Mouse (Mus musculus) MEL (cell line): ENCODE data around the gene Ubc. TPM values are rescaled to one million over a fixed set of nuclear protein-coding genes. Genes with fewer than 3 reads are reported as not detected.

ENCODE experiments used
- DNase-seq: peaks from one replicate; pipeline ENCODE4 v3.0.0; 2011; ENCODE audit warnings: low read depth, low spot score
- H3K27ac ChIP-seq: 2 replicates; pipeline ENCODE4 v1.5.1; 2012; ENCODE audit warnings: low read depth, mild to moderate bottlenecking, control low read depth, low read length, moderate library complexity; ENCODE audit not compliant: control insufficient read depth
- H3K27me3 ChIP-seq, 2 experiments: fragments of 150-350 bp in 1 of 2; sonication (generic) in 1 of 2; 2 replicates each; pipeline ENCODE4 v1.6.1; 2012; ENCODE audit warnings: low read length in 2 of 2, mild to moderate bottlenecking in 2 of 2, improper control_type of control experiment in 1 of 2, moderate library complexity in 1 of 2; ENCODE audit not compliant: insufficient read depth in 2 of 2, control insufficient read depth in 1 of 2
- H3K36me3 ChIP-seq, 2 experiments: 2 replicates each; pipeline ENCODE4 v1.6.1; 2012 to 2014; ENCODE audit warnings: low read length in 2 of 2, improper control_type of control experiment in 1 of 2, inconsistent platforms in 1 of 2, mild to moderate bottlenecking in 1 of 2; ENCODE audit not compliant: insufficient read depth in 2 of 2, control insufficient read depth in 1 of 2
- H3K4me1 ChIP-seq, 2 experiments: fragments of 150-350 bp in 1 of 2; sonication (generic) in 1 of 2; 2 replicates each; pipeline ENCODE4 v1.6.1; 2012; ENCODE audit warnings: low read length in 2 of 2, improper control_type of control experiment in 1 of 2, mild to moderate bottlenecking in 1 of 2; ENCODE audit not compliant: insufficient read depth in 2 of 2, control insufficient read depth in 1 of 2
- H3K4me3 ChIP-seq, 2 experiments: fragments of 150-350 bp in 1 of 2; sonication (generic) in 1 of 2; 2 replicates each; pipeline ENCODE4 v1.5.1; 2012; ENCODE audit warnings: low read depth in 2 of 2, low read length in 2 of 2, mild to moderate bottlenecking in 2 of 2, moderate library complexity in 2 of 2, control low read depth in 1 of 2, improper control_type of control experiment in 1 of 2; ENCODE audit not compliant: control insufficient read depth in 1 of 2, insufficient read depth in 1 of 2
- H3K79me2 ChIP-seq: 2 replicates; pipeline ENCODE4 v1.6.1; 2012; ENCODE audit warnings: mild to moderate bottlenecking, low read length, moderate library complexity; ENCODE audit not compliant: control insufficient read depth, poor library complexity, insufficient read depth
- H3K9ac ChIP-seq: 2 replicates; pipeline ENCODE4 v1.6.1; 2012; ENCODE audit warnings: low read depth, mild to moderate bottlenecking, control low read depth, low read length, moderate library complexity; ENCODE audit not compliant: control insufficient read depth, poor library complexity, severe bottlenecking
- H3K9me3 ChIP-seq: fragments of 150-350 bp; sonication (generic); replicated peaks from 2 replicates; pipeline ENCODE4 v1.6.1; 2012; ENCODE audit warnings: mild to moderate bottlenecking, low read length, improper control_type of control experiment, moderate library complexity; ENCODE audit not compliant: insufficient read depth
- CHD2 ChIP-seq: IDR thresholded peaks from 2 replicates; pipeline ENCODE4 v1.6.1; 2011; ENCODE audit warnings: low read length, improper control_type of control experiment
- E2F4 ChIP-seq: IDR thresholded peaks from 2 replicates; pipeline ENCODE4 v1.6.1; 2011; ENCODE audit warnings: low read depth, low read length, improper control_type of control experiment, borderline replicate concordance
- ELF1 ChIP-seq: IDR thresholded peaks from 2 replicates; pipeline ENCODE4 v1.6.1; 2014; ENCODE audit warnings: low read depth, mild to moderate bottlenecking, inconsistent platforms, low read length, improper control_type of control experiment, moderate library complexity
- EP300 ChIP-seq, 2 experiments: IDR thresholded peaks; 2 replicates each; pipeline ENCODE4 v1.6.1; 2011; ENCODE audit warnings: improper control_type of control experiment in 2 of 2, low read length in 2 of 2, low read depth in 1 of 2, mild to moderate bottlenecking in 1 of 2
- ETS1 ChIP-seq: IDR thresholded peaks from 2 replicates; pipeline ENCODE4 v1.6.1; 2012; ENCODE audit warnings: low read depth, mild to moderate bottlenecking, inconsistent platforms, low read length, improper control_type of control experiment, moderate library complexity
- GABPA ChIP-seq: IDR thresholded peaks from 2 replicates; pipeline ENCODE4 v1.6.1; 2012; ENCODE audit warnings: low read depth, mild to moderate bottlenecking, inconsistent platforms, low read length, improper control_type of control experiment, moderate library complexity
- GATA1 ChIP-seq: IDR thresholded peaks from 2 replicates; pipeline ENCODE4 v1.6.1; 2011; ENCODE audit warnings: low read depth, low read length, improper control_type of control experiment
- HCFC1 ChIP-seq: IDR thresholded peaks from 2 replicates; pipeline ENCODE4 v1.6.1; 2012; ENCODE audit warnings: low read depth, mild to moderate bottlenecking, inconsistent platforms, low read length, improper control_type of control experiment, moderate library complexity
- KAT2A ChIP-seq: conservative IDR thresholded peaks from 2 replicates; pipeline ENCODE4 v1.6.1; 2012; ENCODE audit warnings: low read depth, low read length, improper control_type of control experiment, inconsistent platforms
- MAFK ChIP-seq: IDR thresholded peaks from 2 replicates; pipeline ENCODE4 v1.6.1; 2011; ENCODE audit warnings: low read depth, mild to moderate bottlenecking, low read length, improper control_type of control experiment, borderline replicate concordance
- MAX ChIP-seq: IDR thresholded peaks from 2 replicates; pipeline ENCODE4 v1.6.1; 2011; ENCODE audit warnings: low read length, improper control_type of control experiment
- MEF2A ChIP-seq: IDR thresholded peaks from 2 replicates; pipeline ENCODE4 v1.6.1; 2014; ENCODE audit warnings: low read depth, mild to moderate bottlenecking, inconsistent platforms, low read length, improper control_type of control experiment; ENCODE audit not compliant: poor library complexity, insufficient replicate concordance, severe bottlenecking; ENCODE audit errors: extremely low read depth
- MXI1 ChIP-seq: IDR thresholded peaks from 2 replicates; pipeline ENCODE4 v1.6.1; 2011; ENCODE audit warnings: mild to moderate bottlenecking, low read depth, low read length, improper control_type of control experiment
- NELFE ChIP-seq: IDR thresholded peaks from 2 replicates; pipeline ENCODE4 v1.6.1; 2011; ENCODE audit warnings: low read depth, low read length, improper control_type of control experiment
- NRF1 ChIP-seq: IDR thresholded peaks from 2 replicates; pipeline ENCODE4 v1.6.1; 2014; ENCODE audit warnings: low read depth, mild to moderate bottlenecking, inconsistent platforms, low read length, improper control_type of control experiment, moderate library complexity; ENCODE audit not compliant: poor library complexity, insufficient read depth, severe bottlenecking
- POLR2A ChIP-seq, 2 experiments: IDR thresholded peaks; 2 replicates each; pipeline ENCODE4 v1.6.1; 2011 to 2012; ENCODE audit warnings: low read length in 2 of 2, mild to moderate bottlenecking in 2 of 2, control low read depth in 1 of 2, improper control_type of control experiment in 1 of 2, low read depth in 1 of 2, moderate library complexity in 1 of 2; ENCODE audit not compliant: control insufficient read depth in 1 of 2, insufficient read depth in 1 of 2, poor library complexity in 1 of 2
- POLR2AphosphoS2 ChIP-seq: IDR thresholded peaks from 2 replicates; pipeline ENCODE4 v1.6.1; 2011; ENCODE audit warnings: low read length, improper control_type of control experiment
- POLR2AphosphoS5 ChIP-seq: IDR thresholded peaks from 2 replicates; pipeline ENCODE4 v1.6.1; 2012; ENCODE audit warnings: low read depth, borderline replicate concordance, mild to moderate bottlenecking, inconsistent platforms, low read length, moderate library complexity, mixed read lengths
- RAD21 ChIP-seq: IDR thresholded peaks from 2 replicates; pipeline ENCODE4 v1.6.1; 2011; ENCODE audit warnings: mild to moderate bottlenecking, low read depth, low read length, improper control_type of control experiment
- RCOR1 ChIP-seq: IDR thresholded peaks from 2 replicates; pipeline ENCODE4 v1.6.1; 2012; ENCODE audit warnings: low read depth, mild to moderate bottlenecking, inconsistent platforms, low read length, improper control_type of control experiment
- SIN3A ChIP-seq: IDR thresholded peaks from 2 replicates; pipeline ENCODE4 v1.6.1; 2012; ENCODE audit warnings: low read length, improper control_type of control experiment, inconsistent platforms
- SMC3 ChIP-seq: IDR thresholded peaks from 2 replicates; pipeline ENCODE4 v1.6.1; 2011; ENCODE audit warnings: low read depth, low read length, improper control_type of control experiment
- TAL1 ChIP-seq: IDR thresholded peaks from 2 replicates; pipeline ENCODE4 v1.6.1; 2012; ENCODE audit warnings: mild to moderate bottlenecking, inconsistent platforms, low read length, moderate library complexity, mixed read lengths
- TBP ChIP-seq: IDR thresholded peaks from 2 replicates; pipeline ENCODE4 v1.8.0; 2011; ENCODE audit warnings: low read depth, low read length, improper control_type of control experiment
- TCF12 ChIP-seq: IDR thresholded peaks from 2 replicates; pipeline ENCODE4 v1.6.1; 2014; ENCODE audit warnings: low read depth, mild to moderate bottlenecking, inconsistent platforms, low read length, improper control_type of control experiment, moderate library complexity
- USF1 ChIP-seq: IDR thresholded peaks from 2 replicates; pipeline ENCODE4 v1.6.1; 2014; ENCODE audit warnings: low read depth, mild to moderate bottlenecking, inconsistent platforms, low read length, improper control_type of control experiment, moderate library complexity
- USF2 ChIP-seq, 2 experiments: IDR thresholded peaks; 2 replicates each; pipeline ENCODE4 v1.6.1; 2011 to 2012; ENCODE audit warnings: improper control_type of control experiment in 2 of 2, low read length in 2 of 2, borderline replicate concordance in 1 of 2, inconsistent platforms in 1 of 2, low read depth in 1 of 2, mild to moderate bottlenecking in 1 of 2; ENCODE audit not compliant: insufficient read depth in 1 of 2
- ZC3H11A ChIP-seq: IDR thresholded peaks from 2 replicates; pipeline ENCODE4 v1.6.1; 2012; ENCODE audit warnings: low read depth, mild to moderate bottlenecking, inconsistent platforms, low read length, improper control_type of control experiment
- ZMIZ1 ChIP-seq: IDR thresholded peaks from 2 replicates; pipeline ENCODE4 v1.6.1; 2012; ENCODE audit warnings: low read depth, mild to moderate bottlenecking, inconsistent platforms, low read length, improper control_type of control experiment, moderate library complexity
- ZNF384 ChIP-seq: IDR thresholded peaks from 2 replicates; pipeline ENCODE4 v1.6.1; 2012; ENCODE audit warnings: low read depth, mild to moderate bottlenecking, inconsistent platforms, low read length, improper control_type of control experiment
- polyA plus RNA-seq, 2 experiments: library from polyadenylated mRNA; stranded (reverse) in 1 of 2; unstranded in 1 of 2; fragments of >175 nt in 1 of 2; fragments of >200 nt in 1 of 2; gene quantifications; 2 replicates each; pipeline versions ENCODE4 v1.2.1 to v1.2.4; 2012; ENCODE audit warnings: low replicate concordance in 2 of 2, low read depth in 1 of 2; ENCODE audit not compliant: insufficient read length in 2 of 2, insufficient read depth in 1 of 2, missing spikeins in 1 of 2
- total RNA-seq: library from RNA; depleted of rRNA; stranded (reverse); fragments of 300-350 nt; gene quantifications from 2 replicates; pipeline ENCODE4 v1.2.3, GENCODE M21; 2012

The Ubc gene
- total and polyA plus RNA-seq, 3 experiments = 113 to 1,075 (median 511) TPM

DNA sequence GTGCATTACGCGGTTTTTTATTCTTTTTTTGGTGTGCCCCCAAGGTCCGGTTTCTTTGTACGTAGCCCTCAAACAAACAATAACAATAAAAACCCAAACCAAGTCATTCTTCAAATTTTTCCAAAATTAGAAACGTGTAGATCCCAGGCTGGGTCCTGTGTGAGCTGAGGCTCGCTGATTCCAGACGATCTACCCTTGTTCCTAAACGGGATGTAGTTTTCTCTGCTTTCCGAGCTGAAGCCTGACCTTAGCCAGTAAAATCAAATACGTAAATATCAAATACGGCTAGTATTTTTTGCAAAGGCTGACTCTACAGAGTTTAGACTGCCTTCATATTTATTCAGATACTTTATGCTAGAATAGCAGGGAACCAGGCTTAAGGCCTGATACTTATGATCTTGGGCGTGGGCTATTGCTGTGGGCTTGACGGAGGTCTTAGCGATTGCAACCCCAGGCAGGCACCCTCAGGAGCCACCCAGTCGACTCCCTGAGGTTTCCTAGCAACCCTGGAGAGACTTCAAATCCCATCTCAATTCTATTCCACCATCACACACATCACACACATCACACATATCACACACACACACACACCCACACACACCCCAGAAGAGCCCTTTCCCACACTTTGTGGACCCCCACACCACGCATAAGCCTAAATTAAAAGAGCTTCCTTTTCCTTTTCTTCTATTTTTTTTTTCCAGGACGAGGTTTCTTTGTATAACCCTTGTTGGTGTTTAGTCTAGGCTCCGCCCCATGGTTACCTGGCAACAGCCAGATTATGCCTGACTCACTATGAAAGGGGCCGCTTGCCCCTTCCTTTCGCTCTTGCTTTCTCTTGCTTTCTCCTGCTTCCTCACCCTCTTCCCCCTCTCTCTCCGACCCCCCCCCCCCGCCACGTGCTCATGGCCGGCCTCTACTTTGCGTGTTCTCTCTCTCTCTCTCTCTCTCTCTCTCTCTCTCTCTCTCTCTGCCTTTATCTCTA is 3.9 kb upstream of the Ubc start (continued):
- TF ChIP-seq TAL1 (no peak), GATA1 (peak; percentile 51), MEF2A (no peak), E2F4 (no peak; the same call in 1 of the 2 replicates)

- H3K4me3 ChIP-seq = peak overlapping the region; percentile 61 to 86
- H3K4me1 ChIP-seq = peaks cover 9 to 40% of the 10 kb centered on the region in 2 experiments
- H3K79me2 ChIP-seq = peaks cover 22% of the 10 kb centered on the region
- TF ChIP-seq RAD21 (no peak), KAT2A (peak; percentile 61), POLR2AphosphoS2 (peak; percentile 88), POLR2A (IDR thresholded peaks at IDR 0.05; ENCODE audit: control insufficient read depth in 1 of 2, insufficient read depth in 1 of 2, low read depth in 1 of 2, low read length in 2 of 2, poor library complexity in 1 of 2) (peak; percentile 72 to 79), GABPA (peak; percentile 57; the same call in 1 of the 2 replicates), CHD2 (peak; percentile 91), MXI1 (peak; percentile 58; the same call in 1 of the 2 replicates), RCOR1 (no peak), ETS1 (peak; percentile 63; the same call in 1 of the 2 replicates), ZC3H11A (no peak), SIN3A (peak; percentile 96), MEF2A (0 out of 2 replicates have a peak, but pooled peaks have one; percentile 20), MAFK (no peak), NELFE (peak; percentile 73), USF1 (peak; percentile 83), GATA1 (no peak), ZMIZ1 (peak; percentile 59; the same call in 1 of the 2 replicates), TBP (peak; percentile 92), POLR2AphosphoS5 (peak; percentile 84; the same call in 1 of the 2 replicates), MAX (peak; percentile 81), USF2 (IDR thresholded peaks at IDR 0.05; ENCODE audit: borderline replicate concordance in 1 of 2, insufficient read depth in 1 of 2, low read depth in 1 of 2, low read length in 2 of 2) (no peak), TAL1 (no peak), NRF1 (peak; percentile 62), TCF12 (peak; percentile 69; the same call in 1 of the 2 replicates), ELF1 (peak; percentile 6), EP300 (IDR thresholded peaks at IDR 0.05; ENCODE audit: low read depth in 1 of 2, low read length in 2 of 2) (peak in 1 of 2 experiments; percentile 73; a peak in 2 of 4 replicates), SMC3 (no peak), HCFC1 (peak; percentile 85), ZNF384 (peak; percentile 50)
These were observed 3.1 kb upstream of the Ubc start for GRCm38 (mm10) chr5:125392977-125393621.

More at GRCm38 (mm10) chr5:125392977-125393621, 3.1 kb upstream of the Ubc start:
- peak; percentile 99 for DNase-seq
- H3K27me3 ChIP-seq = no peaks in the 10 kb centered on the region
- peak overlapping the region; percentile 92 for H3K9ac ChIP-seq
- H3K27ac ChIP-seq = peak overlapping the region; percentile 99
- peaks cover 6 to 34% of the 10 kb centered on the region in 2 experiments for H3K36me3 ChIP-seq
- H3K9me3 ChIP-seq = no peaks in the 10 kb centered on the region
